Mouse (Mus musculus) gastrocnemius, postnatal 14 days (tissue): ENCODE data around the gene Ly6f. TPM values are rescaled to one million over a fixed set of nuclear protein-coding genes. Genes with fewer than 3 reads are reported as not detected.
"Not testable (repeated sequence)": the region's sequence is repeated elsewhere in the genome, so short reads cannot be mapped to it uniquely, and the experiment has no call there.

Experiments used
- DNase-seq: peaks from one replicate; pipeline ENCODE4 v3.0.0; 2021; ENCODE audit warnings: mixed read lengths
- intact Hi-C: fragments of 180-260 bp; cut with DNase I; formaldehyde crosslinking; loops from one replicate; pipeline ENCODE4 v1.15.1; 2025; ENCODE audit warnings: low total_unique reads
- long read RNA-seq, 2 experiments: library from polyadenylated mRNA; stranded (forward); transcript quantifications; one replicate each; pipeline ENCODE4 v2.0.0; 2021
- total RNA-seq, 2 experiments: library from RNA; stranded (reverse); gene quantifications; 2 replicates each; pipeline ENCODE4 v1.2.3; 2021

Ly6f gene
- total RNA-seq: not detected
- long read RNA-seq, experiment 1: 0 reads
- long read RNA-seq, experiment 2: 0 reads

- intact Hi-C loops: no loop called here
- no peak for DNase-seq
Observed at GRCm38 (mm10) chr15:75268121-75268520, at the start of gene Ly6f. TSS of gene Ly6f (plus strand) at chr15:75268421.

- intact Hi-C loops: no loop called here
- DNase-seq: no peak
Observed at GRCm38 (mm10) chr15:75221942-75222341, 46.3 kb upstream of the Ly6f start.

- intact Hi-C loops: no loop called here
- no peak for DNase-seq
Observed at GRCm38 (mm10) chr15:75237736-75238288, 30.4 kb upstream of the Ly6f start.

- DNase-seq: no peak
Observed at GRCm38 (mm10) chr15:75240558-75240957, 27.7 kb upstream of the Ly6f start.

GRCm38 (mm10) chr15:75242756-75243640 lies 25.2 kb upstream of the Ly6f start:
- intact Hi-C loops: no loop called here
- DNase-seq: no peak

More at GRCm38 (mm10) chr15:75240558-75240957, 27.7 kb upstream of the Ly6f start:
- intact Hi-C loops: no loop called here

- intact Hi-C loops: no loop called here
Observed at GRCm38 (mm10) chr15:75254671-75255070, 13.6 kb upstream of the Ly6f start.

GRCm38 (mm10) chr15:75265863-75266262 lies 2.4 kb upstream of the Ly6f start:
- intact Hi-C loops: no loop called here
- DNase-seq: no peak

More at GRCm38 (mm10) chr15:75254671-75255070, 13.6 kb upstream of the Ly6f start:
- DNase-seq: no peak

- intact Hi-C loops: no loop called here
- DNase-seq: no peak
Observed at GRCm38 (mm10) chr15:75266626-75267025, 1.6 kb upstream of the Ly6f start.

GRCm38 (mm10) chr15:75268916-75269829 lies 952 bp downstream of the Ly6f start:
- intact Hi-C loops: no loop called here
- no peak for DNase-seq

GRCm38 (mm10) chr15:75270169-75270568 lies 1.9 kb downstream of the Ly6f start:
- intact Hi-C loops: no loop called here
- DNase-seq: no peak

- no peak for DNase-seq
- intact Hi-C loops: no loop called here
Observed at GRCm38 (mm10) chr15:75270691-75271362, 2.6 kb downstream of the Ly6f start.

- intact Hi-C loops: no loop called here
Observed at GRCm38 (mm10) chr15:75271426-75271825, 3.2 kb downstream of the Ly6f start.

GRCm38 (mm10) chr15:75271891-75272290 lies 3.7 kb downstream of the Ly6f start:
- DNase-seq: no peak
- intact Hi-C loops: no loop called here

More at GRCm38 (mm10) chr15:75271426-75271825, 3.2 kb downstream of the Ly6f start:
- no peak for DNase-seq

GRCm38 (mm10) chr15:75281991-75282390 lies 13.8 kb downstream of the Ly6f start:
- DNase-seq, intact Hi-C loops: not testable (repeated sequence)

GRCm38 (mm10) chr15:75286512-75286911 lies 18.3 kb downstream of the Ly6f start:
- intact Hi-C loops, DNase-seq: not testable (repeated sequence)

- no peak for DNase-seq
- intact Hi-C loops: no loop called here
Observed at GRCm38 (mm10) chr15:75292377-75292776, 24.2 kb downstream of the Ly6f start.

GRCm38 (mm10) chr15:75293873-75294385 lies 25.7 kb downstream of the Ly6f start:
- no peak for DNase-seq
- intact Hi-C loops: no loop called here

GRCm38 (mm10) chr15:75306101-75306500 lies 37.9 kb downstream of the Ly6f start:
- DNase-seq: no peak
- intact Hi-C loops: no loop called here

GRCm38 (mm10) chr15:75309186-75309585 lies 41.0 kb downstream of the Ly6f start:
- intact Hi-C loops: no loop called here
- DNase-seq: no peak
